Comparison of ENCODE assay signal across 23 mouse cellular contexts in the genomic region with DNA sequence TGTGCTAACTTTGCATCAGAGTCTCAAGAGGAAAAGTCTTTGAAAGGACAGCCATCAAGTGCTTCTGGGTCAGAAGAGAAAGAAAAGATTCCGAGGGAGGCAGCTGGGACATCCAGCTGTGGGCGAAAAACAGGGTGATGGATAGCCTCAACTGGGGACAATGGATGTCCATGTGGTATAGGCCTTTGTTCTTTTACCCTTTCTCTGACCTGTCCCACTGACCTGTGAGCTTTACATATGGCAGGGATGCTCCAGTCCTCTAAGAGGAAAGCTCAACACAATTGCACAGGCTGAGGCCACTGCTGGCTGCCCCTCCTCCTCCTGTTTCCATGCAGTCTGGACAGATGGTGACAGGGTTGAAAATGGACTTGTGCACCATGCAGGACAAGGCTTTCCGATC. TPM values are rescaled to one million over a fixed set of nuclear protein-coding genes. Genes with fewer than 3 reads are reported as not detected.
DNase-seq lines count a peak whose midpoint lies in the region; ATAC-seq lines count a peak whose summit lies in the region.
"Had no signal": no experiment of that assay in that cellular context is flagged by ENCODE, and none has a peak within 500 bp of the region (broad histone marks: within the 10 kb centered on the region; RNA-seq: fewer than 3 reads in every experiment).

No protein-coding gene starts in this region.

- no peaks in the 10 kb centered on the region for H3K9me3 ChIP-seq in hindbrain, embryonic 10.5 days
- H3K9me3 ChIP-seq in hindbrain, embryonic 14.5 days (ENCODE audit: control insufficient read depth, low read length) = no peaks in the 10 kb centered on the region
- no peaks in the 10 kb centered on the region for H3K9me3 ChIP-seq in forebrain, embryonic 11.5 days (ENCODE audit: control insufficient read depth, low read length)
- H3K9me3 ChIP-seq: embryonic facial prominence, embryonic 10.5 days; heart, embryonic 10.5 days; hindbrain, embryonic 15.5 days had no signal

- H3K27me3 ChIP-seq in hindbrain, embryonic 10.5 days (ENCODE audit: insufficient read depth, poor library complexity, severe bottlenecking) = no peaks in the 10 kb centered on the region
- no peaks in the 10 kb centered on the region for H3K27me3 ChIP-seq in hindbrain, embryonic 14.5 days (ENCODE audit: control insufficient read depth, insufficient read depth, low read length)
- no peaks in the 10 kb centered on the region for H3K27me3 ChIP-seq in forebrain, embryonic 11.5 days (ENCODE audit: control insufficient read depth, insufficient read depth, low read length)
- H3K27me3 ChIP-seq: hindbrain, embryonic 15.5 days had no signal

- H3K36me3 ChIP-seq in hindbrain, embryonic 10.5 days = no peaks in the 10 kb centered on the region
- no peaks in the 10 kb centered on the region for H3K36me3 ChIP-seq in hindbrain, embryonic 14.5 days (replicated peaks; ENCODE audit: control insufficient read depth, insufficient read depth)
- H3K36me3 ChIP-seq in forebrain, embryonic 11.5 days (ENCODE audit: control insufficient read depth, insufficient read depth, low read length) = no peaks in the 10 kb centered on the region
- H3K36me3 ChIP-seq: embryonic facial prominence, embryonic 10.5 days; G1E; heart, embryonic 10.5 days; hindbrain, embryonic 15.5 days had no signal

- peak overlapping the region; percentile 64 for H3K27ac ChIP-seq in hindbrain, embryonic 10.5 days
- H3K27ac ChIP-seq in hindbrain, embryonic 14.5 days = no peak overlapping the region
- H3K27ac ChIP-seq in forebrain, embryonic 11.5 days (ENCODE audit: low read depth, low read length) = no peak overlapping the region
- H3K27ac ChIP-seq: embryonic facial prominence, embryonic 10.5 days; heart, embryonic 10.5 days; hindbrain, embryonic 15.5 days had no signal

- H3K4me1 ChIP-seq in hindbrain, embryonic 10.5 days (replicated peaks) = peaks cover 39% of the 10 kb centered on the region
- no peaks in the 10 kb centered on the region for H3K4me1 ChIP-seq in hindbrain, embryonic 14.5 days (replicated peaks; ENCODE audit: control insufficient read depth, insufficient read depth, low read length)
- peaks cover 7% of the 10 kb centered on the region; the same call in 1 of the 2 replicates for H3K4me1 ChIP-seq in forebrain, embryonic 11.5 days (replicated peaks; ENCODE audit: control insufficient read depth, insufficient read depth, low read length)
- H3K4me1 ChIP-seq: heart, embryonic 10.5 days had no signal

- WGBS in hindbrain, embryonic 10.5 days = 30% methylated on average over 3 of the region's 3 CpGs
- 20% methylated on average over 3 of the region's 3 CpGs for WGBS in hindbrain, embryonic 14.5 days
- 70% methylated on average over 3 of the region's 3 CpGs for WGBS in forebrain, embryonic 11.5 days

- H3K9ac ChIP-seq in hindbrain, embryonic 14.5 days = no peak overlapping the region
- no peak overlapping the region for H3K9ac ChIP-seq in forebrain, embryonic 11.5 days (ENCODE audit: low read length)
- H3K9ac ChIP-seq: hindbrain, embryonic 15.5 days had no signal

- DNase-seq in hindbrain, embryonic 10.5 days (ENCODE audit: low spot score) = peak; percentile 70
- DNase-seq in hindbrain, embryonic 14.5 days (ENCODE audit: low spot score) = no peak
- peak; percentile 2 for DNase-seq in ZHBTc4 (ENCODE audit: low read depth, low spot score)
- peak; percentile 53 for DNase-seq in embryo, embryonic 9.5 days (ENCODE audit: extremely low spot score)
- DNase-seq in retina, postnatal 1 day = peak; percentile 24
- no peak for DNase-seq in forebrain, embryonic 11.5 days (ENCODE audit: low spot score)
- DNase-seq: adrenal gland, postnatal 14 days; B cell, adult 2 months; cerebellum, adult 11-12 months; cerebellum, adult 9-11 months; gastrocnemius, postnatal 36 days; heart, adult 18-20 months; heart, postnatal 10 days; heart, postnatal 4 days; kidney, adult 11 months had no signal

- no peak overlapping the region for H3K4me3 ChIP-seq in hindbrain, embryonic 10.5 days
- H3K4me3 ChIP-seq in hindbrain, embryonic 14.5 days (replicated peaks; ENCODE audit: low read length) = no peak overlapping the region
- H3K4me3 ChIP-seq in forebrain, embryonic 11.5 days (ENCODE audit: low read depth, low read length) = no peak overlapping the region
- H3K4me3 ChIP-seq: embryonic facial prominence, embryonic 10.5 days; heart, embryonic 10.5 days; hindbrain, embryonic 15.5 days had no signal

- H3K4me2 ChIP-seq in hindbrain, embryonic 14.5 days (replicated peaks) = no peak overlapping the region
- no peak overlapping the region for H3K4me2 ChIP-seq in forebrain, embryonic 11.5 days (ENCODE audit: low read depth, low read length, severe bottlenecking)
- H3K4me2 ChIP-seq: hindbrain, embryonic 15.5 days had no signal

- no peak for ATAC-seq in hindbrain, embryonic 14.5 days (ENCODE audit: low FRiP score)
- no peak for ATAC-seq in forebrain, embryonic 11.5 days (replicated peaks; ENCODE audit: low FRiP score)
- no peak for ATAC-seq in granulocyte monocyte progenitor cell, adult 5-6 weeks (replicated peaks; ENCODE audit: poor library complexity, severe bottlenecking)
- ATAC-seq: CD4-positive, CD25-positive, alpha-beta regulatory T cell, adult 4 months; forebrain, embryonic 14.5 days; inflammation-experienced regulatory T-cells, adult 6 months had no signal

RNA-seq across cellular contexts. Expression of a gene that starts 31.2 kb away (rescaled TPM):
- polyA plus RNA-seq in hindbrain, embryonic 10.5 days (2016; fragmentation: Nextera tagmentation; extraction: Ambion mirVana) = 20.8 and 28.9 TPM in 2 replicates
- polyA plus RNA-seq in hindbrain, embryonic 14.5 days (2014; fragmentation: Nextera tagmentation; extraction: Ambion mirVana) = 12.5 and 14.1 TPM in 2 replicates
- 13.5 and 16.6 TPM in 2 replicates for polyA plus RNA-seq in forebrain, embryonic 11.5 days (2014; fragmentation: Nextera tagmentation; extraction: Ambion mirVana)
- total RNA-seq in granulocyte monocyte progenitor cell, adult 5-6 weeks (2014; fragmentation: Nextera tagmentation) = not detected in 2 replicates
- 1.0 TPM in 1 of 2 replicates, not detected in the other for total RNA-seq in granulocyte monocyte progenitor cell, adult 5-6 weeks (2017)

Comparison
In these comparisons a context has a peak if more than half of its experiments do, and no peak if none do; other contexts are left out.
1. DNase-seq: peak in hindbrain, embryonic 10.5 days (single experiment), ZHBTc4 (single experiment), embryo, embryonic 9.5 days (single experiment) and retina, postnatal 1 day (single experiment); none in hindbrain, embryonic 14.5 days (single experiment) and forebrain, embryonic 11.5 days (single experiment).